Mouse (Mus musculus): ENCODE results near the gene Gm47969.
A peak's percentile ranks its signal among the peaks of the same experiment; 100 is the strongest.
"Not testable (repeated sequence)": the region's sequence is repeated elsewhere in the genome, so short reads cannot be mapped to it uniquely, and the experiment has no call there.

The Gm47969 gene

GRCm38 (mm10) chr1:83044882-83045427 is at the start of gene Gm47969:
TSS of gene Gm47969 (plus strand) at chr1:83044932.
- DNase-seq, result no peak

DNA sequence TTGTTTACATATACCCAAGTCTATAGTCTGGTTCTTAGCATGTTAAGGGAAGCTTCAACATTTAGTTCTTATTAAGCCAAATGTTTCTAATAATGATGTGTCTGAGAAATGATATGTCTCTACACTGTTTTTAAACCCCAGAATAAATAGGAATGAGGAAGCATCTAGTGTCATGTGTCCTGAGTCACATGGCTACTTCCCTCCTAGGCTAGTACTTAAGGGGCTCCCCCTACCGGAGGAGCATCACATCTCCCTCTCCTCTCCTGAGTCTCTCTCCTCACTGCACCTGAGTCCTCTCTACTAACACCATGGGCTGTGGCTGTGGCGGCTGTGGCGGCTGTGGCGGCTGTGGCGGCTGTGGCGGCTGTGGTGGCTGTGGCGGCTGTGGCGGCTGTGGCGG is 44.4 kb upstream of the Gm47969 start, which contains the start of gene Gm47959:
Gene Gm47959 (plus strand): TSS at position 243 of the 400 bp plus-strand sequence.
- not testable (repeated sequence) for DNase-seq

DNA sequence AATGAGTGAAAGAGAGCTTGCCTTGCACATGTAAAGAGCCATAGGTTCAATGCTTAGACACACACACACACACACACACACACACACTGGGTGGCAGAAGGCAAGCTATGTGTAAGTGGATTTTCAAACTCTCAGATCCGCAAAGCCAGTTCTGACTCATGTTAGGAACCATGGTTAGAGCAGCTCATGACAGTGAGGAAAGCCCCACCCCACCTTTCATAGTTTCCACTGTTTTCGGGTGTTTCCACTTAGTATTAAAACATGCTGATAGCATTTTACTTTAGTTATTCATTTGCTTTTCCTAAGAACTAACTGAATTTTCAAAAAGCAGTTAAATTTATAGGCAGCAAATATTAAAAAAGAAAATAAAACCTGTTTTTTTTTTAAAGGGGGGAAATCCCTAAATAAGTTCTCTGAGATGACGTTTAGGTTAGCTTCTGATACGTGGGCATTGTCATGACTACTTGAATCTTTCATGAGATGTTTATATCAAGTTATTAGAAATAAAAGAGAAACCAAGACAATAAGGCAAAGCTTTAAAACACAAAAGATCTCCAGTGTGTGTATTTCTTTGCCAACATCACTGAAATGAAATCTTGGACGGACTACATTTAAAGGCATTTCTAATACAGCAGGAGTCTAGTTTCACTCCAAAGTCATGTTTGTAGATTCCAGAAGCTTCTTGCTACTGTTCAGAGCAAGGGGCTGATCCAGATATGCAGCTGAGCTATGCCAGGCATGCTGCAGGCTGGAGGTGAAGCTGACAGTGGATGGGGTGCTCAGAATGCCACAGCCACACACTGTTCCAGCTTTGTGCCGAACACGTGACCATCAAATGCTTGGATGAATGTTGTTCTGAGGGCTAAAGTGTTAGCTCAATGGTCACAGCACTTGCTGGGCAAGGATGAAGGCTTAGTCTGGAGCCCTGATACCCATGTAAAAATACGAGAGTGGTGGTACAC is 38.2 kb upstream of the Gm47969 start:
- DNase-seq, result no peak

- no peak for DNase-seq
Measured at GRCm38 (mm10) chr1:83007471-83007870, 37.3 kb upstream of the Gm47969 start.

DNA sequence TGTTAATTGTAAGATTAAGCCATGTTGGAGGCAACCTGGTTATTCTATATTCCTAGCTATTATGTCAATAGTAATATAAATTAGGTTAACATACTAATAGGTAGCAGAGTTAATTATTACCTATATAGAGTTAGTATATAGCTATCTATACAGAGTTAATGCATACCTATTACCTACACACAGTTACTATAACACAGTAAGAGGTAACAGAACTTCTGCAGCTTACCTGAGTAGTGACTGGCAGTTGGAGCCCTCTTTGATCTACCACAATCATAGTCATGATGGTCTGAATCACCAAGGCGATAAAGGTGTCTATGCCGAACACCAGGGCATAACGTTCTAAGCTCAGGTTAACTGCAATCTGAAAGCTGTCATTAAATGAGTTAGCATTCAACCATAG is 30.3 kb upstream of the Gm47969 start:
- no peak for DNase-seq

DNA sequence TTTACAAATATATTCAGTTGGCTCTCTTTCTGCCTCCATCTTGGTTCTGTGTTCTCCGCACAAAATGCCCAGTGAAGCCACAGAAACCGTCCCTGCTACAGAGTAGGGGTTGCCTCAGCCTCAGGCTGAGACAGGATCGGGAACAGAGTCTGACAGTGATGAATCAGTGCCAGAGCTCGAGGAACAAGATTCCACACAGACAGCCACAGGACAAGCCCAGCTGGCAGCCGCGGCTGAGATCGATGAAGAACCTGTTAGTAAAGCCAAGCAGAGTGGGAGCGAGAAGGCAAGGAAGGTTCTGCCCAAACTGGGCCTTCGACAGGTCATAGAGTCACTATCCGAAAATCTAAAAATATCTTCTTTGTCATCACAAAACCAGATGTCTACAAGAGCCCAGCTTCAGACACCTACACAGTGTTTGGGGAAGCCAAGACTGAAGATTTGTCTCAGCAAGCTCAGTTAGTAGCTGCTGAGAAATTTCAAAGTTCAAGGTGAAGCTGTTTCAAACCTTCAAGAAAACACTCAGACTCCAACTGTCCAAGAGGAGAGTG is 29.3 kb upstream of the Gm47969 start:
- no peak for DNase-seq

DNA sequence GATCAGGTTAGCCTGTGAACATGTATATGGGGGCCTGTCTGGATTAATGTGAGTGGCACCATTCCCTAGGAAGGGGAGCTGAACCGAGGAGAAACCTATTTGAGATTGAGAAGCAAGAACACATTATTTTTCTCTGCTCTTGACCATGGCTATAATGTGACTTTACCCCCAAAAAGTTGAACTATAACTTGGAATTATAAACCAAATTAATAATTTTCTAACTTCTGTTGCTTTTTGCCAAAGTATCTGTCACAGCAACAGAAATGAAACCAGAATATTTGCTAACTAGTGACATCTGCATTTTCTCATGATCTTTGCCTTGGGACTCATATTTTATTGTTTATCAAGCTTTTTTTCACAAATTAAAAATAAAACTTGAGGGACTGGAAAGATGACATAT is 28.2 kb upstream of the Gm47969 start:
- no peak for DNase-seq

GRCm38 (mm10) chr1:83031950-83032349 is 12.8 kb upstream of the Gm47969 start:
- no peak for DNase-seq

GRCm38 (mm10) chr1:83032508-83032907 is 12.2 kb upstream of the Gm47969 start:
- DNase-seq, result no peak

DNA sequence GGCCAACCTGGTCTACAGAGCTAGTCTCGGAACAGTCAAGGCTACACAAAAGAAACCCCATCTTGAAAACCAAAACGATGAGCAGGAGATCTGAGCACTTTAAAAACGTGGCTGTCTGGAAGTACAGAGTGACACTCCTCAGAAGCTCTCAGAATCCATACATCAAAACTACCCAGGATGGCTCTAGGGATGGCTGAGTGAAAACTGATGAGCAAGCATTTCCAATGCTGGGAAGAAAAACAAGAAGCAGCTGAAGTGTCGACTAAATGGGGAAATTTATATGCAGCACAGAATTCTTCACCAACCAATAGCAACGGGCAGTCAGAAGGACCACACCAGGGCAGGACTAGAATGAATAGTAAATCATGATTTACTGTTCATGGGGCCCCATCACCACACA is 10.2 kb upstream of the Gm47969 start:
- no peak for DNase-seq

DNA sequence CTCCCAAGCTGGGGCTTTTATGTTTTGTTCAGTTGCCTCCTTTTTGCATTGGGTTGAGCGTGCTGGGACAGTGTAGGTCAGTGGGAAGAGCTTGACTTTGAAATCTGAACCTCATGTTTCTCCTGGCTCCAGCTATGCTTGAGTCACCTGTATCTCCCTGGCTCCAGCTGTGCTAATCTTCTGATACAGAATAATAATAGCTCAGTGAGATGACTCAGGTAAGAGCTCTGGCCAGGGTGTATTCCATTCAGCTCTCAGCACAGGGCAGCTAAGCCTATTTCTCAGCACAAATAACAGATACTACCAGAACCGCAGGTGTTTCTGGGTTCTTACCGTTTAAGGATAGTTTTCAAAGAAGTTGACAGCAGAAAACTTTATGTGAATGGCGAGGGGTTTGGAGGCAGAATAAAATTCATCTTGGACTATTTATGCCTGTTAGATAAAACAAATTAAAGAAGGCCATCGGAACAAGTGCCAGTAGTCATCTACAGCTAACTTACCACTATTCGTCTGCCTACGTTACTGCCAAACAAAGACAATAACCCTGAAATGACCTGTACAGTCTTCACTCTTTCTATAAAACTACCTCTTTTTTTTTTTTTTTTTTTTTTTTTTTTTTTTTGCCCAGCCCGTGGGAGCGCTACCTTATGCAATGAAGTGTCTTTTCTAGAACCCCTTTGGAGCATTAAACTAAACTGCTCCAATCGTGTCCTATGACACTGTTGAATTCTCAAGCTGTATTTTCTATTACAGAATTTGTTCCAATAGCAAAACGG is 7.7 kb upstream of the Gm47969 start:
- no peak for DNase-seq

DNA sequence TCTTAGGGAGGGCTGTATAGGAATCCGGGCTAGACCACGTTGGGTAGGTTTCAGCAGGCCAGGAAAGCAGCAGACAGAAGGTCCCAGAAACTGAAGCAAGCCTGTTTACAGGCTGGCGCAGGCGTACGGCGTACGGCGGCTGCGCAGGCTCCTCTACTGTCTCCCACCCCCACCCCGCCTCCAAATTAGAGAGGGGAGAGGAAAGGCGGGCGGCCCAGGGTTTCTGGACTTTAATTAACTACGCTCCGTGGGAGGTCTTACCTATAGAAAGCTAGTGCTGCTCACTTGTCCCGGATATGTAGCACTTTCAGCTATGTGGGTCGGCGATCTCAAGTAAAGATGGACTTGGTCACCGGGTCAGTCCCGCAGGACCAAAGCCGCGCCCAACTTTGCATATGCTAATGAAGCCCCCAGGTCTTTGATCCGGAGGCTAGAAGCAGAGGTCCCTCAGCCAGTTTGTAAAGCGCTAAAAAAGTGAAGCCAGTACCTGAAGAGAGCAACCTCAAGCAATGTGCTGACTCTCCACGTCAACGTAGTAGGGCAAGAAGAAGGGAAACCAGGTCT is 6.5 kb upstream of the Gm47969 start, which contains the start of gene Slc19a3:
Gene Slc19a3 (minus strand): TSS at position 340 of the 564 bp plus-strand sequence.
- DNase-seq, result peak; percentile 61 to 71

DNA sequence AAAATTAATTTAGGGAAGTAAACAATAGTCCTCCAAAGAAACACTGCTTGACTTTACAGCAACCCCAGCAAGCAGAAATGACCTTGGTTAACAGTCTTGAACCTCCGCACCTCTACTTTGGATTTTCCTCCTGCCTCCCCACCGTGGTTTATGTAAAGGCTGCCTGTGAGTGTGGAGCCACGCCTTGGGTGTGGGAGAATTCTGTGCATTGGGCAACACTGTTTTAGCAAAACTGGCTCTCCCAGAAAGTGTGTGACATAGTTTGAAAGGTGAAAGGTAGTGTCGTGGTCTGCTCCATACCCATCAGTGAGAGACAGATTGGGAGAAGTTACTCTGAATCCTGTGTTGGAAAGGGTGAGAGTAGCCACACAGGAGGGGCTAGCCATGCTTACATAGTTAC is 5.7 kb upstream of the Gm47969 start:
- no peak for DNase-seq

GRCm38 (mm10) chr1:83042380-83042779 is 2.4 kb upstream of the Gm47969 start, which contains the start of gene Krtap28-10:
TSS of gene Krtap28-10 (minus strand) at chr1:83042480.
- no peak for DNase-seq

DNA sequence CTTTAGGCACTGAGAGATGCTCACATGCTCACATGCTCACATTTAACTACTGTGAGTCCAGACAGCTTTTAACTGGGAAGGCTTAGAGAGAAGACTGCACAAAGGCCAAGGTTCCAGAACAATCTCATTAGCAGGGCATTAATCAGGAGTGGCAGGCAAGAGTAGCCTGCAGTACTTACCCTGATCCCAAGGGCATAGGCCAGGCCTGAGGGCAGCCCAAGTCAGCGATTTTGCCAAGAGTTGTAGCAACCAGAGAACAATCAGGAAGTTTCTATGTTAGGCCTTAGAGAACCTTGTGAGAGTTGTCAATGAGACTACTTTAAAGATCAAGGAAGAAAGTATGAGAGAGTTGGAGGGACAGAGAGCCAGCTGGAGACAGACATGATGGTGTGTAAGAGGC is 13.7 kb downstream of the Gm47969 start:
- DNase-seq, result peak; percentile 35 to 66

GRCm38 (mm10) chr1:83059278-83059677 is 14.5 kb downstream of the Gm47969 start, which contains the start of gene A030005K14Rik:
TSS of gene A030005K14Rik (minus strand) at chr1:83059378.
- no peak for DNase-seq

DNA sequence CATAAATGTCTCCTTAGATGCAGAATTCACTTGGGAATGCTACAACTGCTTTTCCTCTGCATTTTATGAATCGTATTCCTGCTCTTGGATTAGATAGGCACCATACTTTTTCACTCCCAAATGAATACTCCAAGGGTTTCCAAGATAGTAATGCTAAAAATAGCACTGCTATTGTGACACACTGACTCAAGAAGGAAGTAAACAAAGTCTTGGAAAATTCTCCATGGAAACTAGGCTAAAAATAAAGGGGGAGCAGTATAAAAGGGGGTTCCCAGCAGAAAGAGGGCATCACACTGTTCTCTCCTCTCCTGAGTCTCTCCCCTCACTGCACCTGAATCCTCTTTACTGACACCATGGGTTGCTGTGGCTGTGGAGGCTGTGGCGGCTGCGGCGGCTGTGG is 15.9 kb downstream of the Gm47969 start, which contains the start of gene Krtap28-13:
Gene Krtap28-13 (plus strand): TSS at position 288 of the 400 bp plus-strand sequence.
- no peak for DNase-seq

DNA sequence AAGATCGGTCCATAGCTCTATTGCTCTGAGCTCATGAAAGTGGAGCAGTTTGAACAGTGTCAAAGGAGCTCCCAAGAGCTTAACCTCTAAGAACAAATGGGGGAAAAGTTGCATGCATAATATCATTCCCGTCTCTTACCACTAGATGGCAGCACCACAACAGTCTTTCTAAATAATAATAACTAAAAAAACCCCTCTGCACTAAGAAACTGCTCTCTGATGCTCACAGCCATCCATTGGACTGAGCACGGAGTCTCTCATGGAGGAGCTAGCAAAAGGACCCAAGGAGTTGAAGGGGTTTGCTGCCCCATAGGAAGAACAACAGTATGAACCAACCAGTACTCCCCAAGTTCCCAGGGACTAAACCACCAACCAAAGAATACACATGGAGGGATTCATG is 20.1 kb downstream of the Gm47969 start:
- peak in 1 of 2 experiments; percentile 40 for DNase-seq

GRCm38 (mm10) chr1:83066577-83066976 is 21.8 kb downstream of the Gm47969 start:
- DNase-seq, result no peak

DNA sequence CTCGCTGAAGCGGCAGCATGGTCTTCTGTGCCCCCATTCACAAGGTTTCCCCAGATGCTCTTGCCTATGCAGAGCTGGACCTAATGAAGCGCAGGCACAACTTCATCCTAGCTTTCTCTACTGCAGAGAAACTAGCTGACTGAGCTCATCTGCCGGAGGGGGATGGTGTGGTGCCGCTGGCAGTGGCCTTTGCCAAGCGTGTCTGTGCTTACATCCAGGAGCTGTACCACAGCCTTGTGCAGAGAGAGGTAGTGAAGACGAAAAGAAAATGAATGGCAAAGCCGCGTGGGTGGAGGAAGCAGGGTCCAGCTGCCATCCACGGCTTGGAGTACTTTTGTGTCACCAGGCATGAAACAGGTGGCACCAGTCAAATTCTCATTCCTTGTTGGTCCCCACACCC is 22.5 kb downstream of the Gm47969 start:
- no peak for DNase-seq

- DNase-seq, result no peak
Measured at GRCm38 (mm10) chr1:83075526-83076189, 30.9 kb downstream of the Gm47969 start.
